Mouse (Mus musculus): ENCODE results near the gene Drc3. TPM values are rescaled to one million over a fixed set of nuclear protein-coding genes. Genes with fewer than 3 reads are reported as not detected.
A peak's percentile ranks its signal among the peaks of the same experiment; 100 is the strongest.

The Drc3 gene
- polyA plus RNA-seq, 1 experiment from 2014 or later, result 2.1 TPM

GRCm38 (mm10) chr11:60308506-60309116 is 44.5 kb upstream of the Drc3 start:
- H3K27me3 ChIP-seq (ENCODE audit: insufficient read depth, low read length), result no peaks in the 10 kb centered on the region
- no peak overlapping the region for H3K9ac ChIP-seq (ENCODE audit: low read depth, low read length)
- H3K9me3 ChIP-seq (replicated peaks; ENCODE audit: low read length), result no peaks in the 10 kb centered on the region
- peaks cover 29% of the 10 kb centered on the region for H3K4me1 ChIP-seq (replicated peaks; ENCODE audit: insufficient read depth, low read length)
- H3K4me2 ChIP-seq (ENCODE audit: low read length), result no peak overlapping the region
- H3K36me3 ChIP-seq (ENCODE audit: insufficient read depth, low read length), result no peaks in the 10 kb centered on the region
- H3K27ac ChIP-seq, result peak overlapping the region; percentile 82
- no peak for TF ChIP-seq CTCF (IDR thresholded peaks at IDR 0.05; ENCODE audit: low read depth)
- 34% methylated on average over 12 of the region's 12 CpGs for WGBS
- DNase-seq (ENCODE audit: low spot score) (peak; percentile 66), ATAC-seq (replicated peaks; ENCODE audit: low FRiP score, low read depth) (peak; percentile 46)
- no peak overlapping the region for H3K4me3 ChIP-seq (replicated peaks; ENCODE audit: low read depth, low read length)

DNA sequence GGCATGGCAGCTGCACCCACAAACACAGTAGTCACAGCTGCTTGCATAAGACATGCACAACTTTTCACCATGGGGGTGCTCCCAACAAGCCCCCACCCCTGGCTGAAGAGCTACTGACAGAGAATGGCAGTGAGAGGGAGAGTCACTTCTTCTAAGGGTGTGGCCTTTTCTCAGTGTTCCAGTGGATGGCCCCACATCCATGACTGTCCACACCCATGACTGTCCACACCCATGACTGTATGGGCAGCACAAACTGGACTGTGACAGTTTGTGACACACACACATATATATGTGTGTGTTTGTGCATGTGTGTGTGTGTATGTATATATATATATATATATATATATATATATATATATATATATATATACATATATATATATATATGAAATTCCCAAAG is 43.3 kb upstream of the Drc3 start:
- no peaks in the 10 kb centered on the region for H3K9me3 ChIP-seq (replicated peaks; ENCODE audit: low read length)
- DNase-seq (ENCODE audit: low spot score) (no peak), ATAC-seq (replicated peaks; ENCODE audit: low FRiP score, low read depth) (no peak)
- no peaks in the 10 kb centered on the region for H3K36me3 ChIP-seq (ENCODE audit: insufficient read depth, low read length)
- no peak overlapping the region for H3K4me2 ChIP-seq (ENCODE audit: low read length)
- peak overlapping the region; percentile 82; the same call in 1 of the 2 replicates for H3K27ac ChIP-seq
- no peak overlapping the region for H3K4me3 ChIP-seq (replicated peaks; ENCODE audit: low read depth, low read length)
- no peaks in the 10 kb centered on the region for H3K27me3 ChIP-seq (ENCODE audit: insufficient read depth, low read length)
- peaks cover 29% of the 10 kb centered on the region for H3K4me1 ChIP-seq (replicated peaks; ENCODE audit: insufficient read depth, low read length)
- H3K9ac ChIP-seq (ENCODE audit: low read depth, low read length), result no peak overlapping the region
- no peak for TF ChIP-seq CTCF (IDR thresholded peaks at IDR 0.05; ENCODE audit: low read depth)

DNA sequence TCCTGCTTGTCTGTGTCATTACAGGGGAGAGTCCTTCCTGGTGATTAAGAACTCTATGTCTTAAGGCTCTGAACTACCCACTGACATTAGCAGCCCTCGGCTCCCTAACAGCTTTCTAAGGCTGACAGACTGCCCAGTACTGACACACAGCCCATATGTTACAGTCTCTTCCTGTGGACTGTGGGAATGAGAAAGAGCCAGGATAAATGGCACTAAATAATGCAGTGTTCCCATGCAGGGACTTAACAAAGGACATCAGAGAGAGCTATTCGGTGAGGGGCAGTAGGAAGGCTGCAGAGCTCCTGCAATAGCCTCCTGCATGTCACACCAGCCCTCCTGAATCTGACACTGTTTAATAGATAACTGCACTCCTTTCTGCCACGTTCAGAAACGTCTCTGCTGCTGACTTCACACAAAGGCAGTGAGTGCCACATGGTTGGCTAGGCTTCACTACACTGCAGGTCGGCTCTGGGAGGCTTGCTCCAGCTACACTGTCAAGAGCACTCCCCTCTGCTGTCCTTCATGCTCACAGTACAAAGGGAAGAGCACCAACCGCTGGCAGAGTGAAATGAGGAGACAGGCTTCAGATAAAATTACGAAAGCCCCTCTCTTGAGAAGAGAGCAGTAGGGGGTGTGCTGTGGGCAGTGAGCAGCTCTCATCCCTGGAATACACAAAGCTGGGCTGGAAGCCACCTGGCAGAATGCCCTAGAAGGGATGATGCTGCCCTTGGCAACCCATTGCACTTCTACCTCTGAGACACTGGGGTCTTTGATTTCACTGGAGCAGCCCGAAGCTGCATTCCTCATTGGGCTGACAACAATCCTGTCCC is 41.9 kb upstream of the Drc3 start:
- DNase-seq (ENCODE audit: low spot score), result peak; percentile 71
- Histone ChIP-seq H3K4me1 (replicated peaks; ENCODE audit: insufficient read depth, low read length) (peaks cover 30% of the 10 kb centered on the region), H3K9ac (ENCODE audit: low read depth, low read length) (peak overlapping the region; percentile 18; the same call in 1 of the 2 replicates), H3K4me3 (replicated peaks; ENCODE audit: low read depth, low read length) (no peak overlapping the region), H3K4me2 (ENCODE audit: low read length) (no peak overlapping the region), H3K36me3 (ENCODE audit: insufficient read depth, low read length) (no peaks in the 10 kb centered on the region), H3K9me3 (replicated peaks; ENCODE audit: low read length) (no peaks in the 10 kb centered on the region), H3K27me3 (ENCODE audit: insufficient read depth, low read length) (no peaks in the 10 kb centered on the region), H3K27ac (peak overlapping the region; percentile 87)
- peak; percentile 80 for ATAC-seq (replicated peaks; ENCODE audit: low FRiP score, low read depth)
- no peak; the same call in 1 of the 2 replicates for TF ChIP-seq CTCF (IDR thresholded peaks at IDR 0.05; ENCODE audit: low read depth)
- 7% methylated on average over 8 of the region's 8 CpGs for WGBS

DNA sequence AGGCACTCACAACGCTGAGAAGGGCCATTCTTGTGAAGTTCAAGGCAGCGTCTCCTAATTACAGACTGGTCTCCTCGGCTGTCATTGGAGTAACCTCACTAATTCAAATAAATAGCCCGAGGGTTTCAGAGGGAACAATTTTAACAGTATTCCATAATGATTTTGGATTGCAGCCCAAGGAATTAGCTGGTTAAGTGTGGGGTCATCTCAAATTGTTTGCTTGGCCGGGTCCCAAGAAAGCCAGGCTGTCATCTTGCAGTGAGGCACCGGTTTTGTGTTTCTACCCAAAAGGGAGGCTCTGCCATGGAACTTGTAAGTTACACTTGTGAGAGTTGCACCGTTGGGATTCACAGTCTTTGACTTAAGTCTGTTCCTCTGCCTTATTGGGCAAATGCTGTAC is 36.9 kb upstream of the Drc3 start:
- peaks cover 42% of the 10 kb centered on the region for H3K4me1 ChIP-seq (replicated peaks; ENCODE audit: insufficient read depth, low read length)
- no peaks in the 10 kb centered on the region for H3K9me3 ChIP-seq (replicated peaks; ENCODE audit: low read length)
- H3K9ac ChIP-seq (ENCODE audit: low read depth, low read length), result no peak overlapping the region
- DNase-seq (ENCODE audit: low spot score), result no peak
- H3K27ac ChIP-seq, result peak overlapping the region; percentile 81
- H3K36me3 ChIP-seq (ENCODE audit: insufficient read depth, low read length), result no peaks in the 10 kb centered on the region
- 28% methylated on average over 7 of the region's 7 CpGs for WGBS
- H3K4me3 ChIP-seq (replicated peaks; ENCODE audit: low read depth, low read length), result no peak overlapping the region
- no peak overlapping the region for H3K4me2 ChIP-seq (ENCODE audit: low read length)
- TF ChIP-seq CTCF (IDR thresholded peaks at IDR 0.05; ENCODE audit: low read depth), result no peak
- H3K27me3 ChIP-seq (ENCODE audit: insufficient read depth, low read length), result no peaks in the 10 kb centered on the region
- no peak for ATAC-seq (replicated peaks; ENCODE audit: low FRiP score, low read depth)

GRCm38 (mm10) chr11:60316883-60317282 is 36.2 kb upstream of the Drc3 start:
- H3K27ac ChIP-seq, result peak overlapping the region; percentile 81
- no peak overlapping the region for H3K9ac ChIP-seq (ENCODE audit: low read depth, low read length)
- ATAC-seq (replicated peaks; ENCODE audit: low FRiP score, low read depth), result no peak

GRCm38 (mm10) chr11:60317376-60318102 is 35.6 kb upstream of the Drc3 start:
- no peak overlapping the region for H3K9ac ChIP-seq (ENCODE audit: low read depth, low read length)
- no peak for TF ChIP-seq CTCF (IDR thresholded peaks at IDR 0.05; ENCODE audit: low read depth)

More at GRCm38 (mm10) chr11:60316883-60317282, 36.2 kb upstream of the Drc3 start:
- Histone ChIP-seq H3K4me2 (ENCODE audit: low read length) (no peak overlapping the region), H3K4me1 (replicated peaks; ENCODE audit: insufficient read depth, low read length) (peaks cover 38% of the 10 kb centered on the region; the same call in 1 of the 2 replicates), H3K27me3 (ENCODE audit: insufficient read depth, low read length) (no peaks in the 10 kb centered on the region), H3K9me3 (replicated peaks; ENCODE audit: low read length) (no peaks in the 10 kb centered on the region), H3K36me3 (ENCODE audit: insufficient read depth, low read length) (no peaks in the 10 kb centered on the region), H3K4me3 (replicated peaks; ENCODE audit: low read depth, low read length) (no peak overlapping the region)
- 45% methylated on average over 8 of the region's 8 CpGs for WGBS
- no peak for TF ChIP-seq CTCF (IDR thresholded peaks at IDR 0.05; ENCODE audit: low read depth)
- DNase-seq (ENCODE audit: low spot score), result no peak

More at GRCm38 (mm10) chr11:60317376-60318102, 35.6 kb upstream of the Drc3 start:
- ATAC-seq (replicated peaks; ENCODE audit: low FRiP score, low read depth), result 0 out of 2 replicates have a peak, but pooled peaks have one; percentile 23
- no peak overlapping the region for H3K4me3 ChIP-seq (replicated peaks; ENCODE audit: low read depth, low read length)
- H3K4me2 ChIP-seq (ENCODE audit: low read length), result no peak overlapping the region
- peaks cover 38% of the 10 kb centered on the region; the same call in 1 of the 2 replicates for H3K4me1 ChIP-seq (replicated peaks; ENCODE audit: insufficient read depth, low read length)
- WGBS, result 41% methylated on average over 7 of the region's 7 CpGs
- no peaks in the 10 kb centered on the region for H3K36me3 ChIP-seq (ENCODE audit: insufficient read depth, low read length)
- H3K27ac ChIP-seq, result peak overlapping the region; percentile 81
- H3K27me3 ChIP-seq (ENCODE audit: insufficient read depth, low read length), result no peaks in the 10 kb centered on the region
- H3K9me3 ChIP-seq (replicated peaks; ENCODE audit: low read length), result no peaks in the 10 kb centered on the region
- no peak for DNase-seq (ENCODE audit: low spot score)
